In genomic region chr10:126962271-126962965, GRCm38 (mm10) we compare ENCODE assay signal across 8 mouse cellular contexts. TPM values are rescaled to one million over a fixed set of nuclear protein-coding genes. Genes with fewer than 3 reads are reported as not detected.
DNase-seq lines count a peak whose midpoint lies in the region; ATAC-seq and TF ChIP-seq lines count a peak whose summit lies in the region.

No protein-coding gene starts in this region.

- TF ChIP-seq CTCF in ES-Bruce4 (IDR thresholded peaks at IDR 0.05; ENCODE audit: low read depth, low read length) = no peak

- H3K4me1 ChIP-seq in ES-Bruce4 (ENCODE audit: control insufficient read depth, insufficient read depth, low read length) = peaks cover 2% of the 10 kb centered on the region
- peaks cover 35% of the 10 kb centered on the region for H3K4me1 ChIP-seq in embryonic facial prominence, embryonic 13.5 days
- peaks cover 20% of the 10 kb centered on the region for H3K4me1 ChIP-seq in heart, embryonic 16.5 days (ENCODE audit: control insufficient read depth, insufficient read depth, low read length)
- H3K4me1 ChIP-seq in lung, embryonic 16.5 days (replicated peaks; ENCODE audit: control insufficient read depth, insufficient read depth, low read length) = peaks cover 27% of the 10 kb centered on the region

- H3K4me3 ChIP-seq in ES-Bruce4 (ENCODE audit: low read depth, low read length) = peak overlapping the region; percentile 7; the same call in 1 of the 2 replicates
- no peak overlapping the region for H3K4me3 ChIP-seq in embryonic facial prominence, embryonic 13.5 days
- no peak overlapping the region for H3K4me3 ChIP-seq in heart, embryonic 16.5 days (ENCODE audit: low read length)
- 0 out of 2 replicates have a peak overlapping the region, but pooled peaks have one; percentile 6 for H3K4me3 ChIP-seq in lung, embryonic 16.5 days (ENCODE audit: low read length)

- no peak overlapping the region for H3K9ac ChIP-seq in ES-Bruce4 (ENCODE audit: low read depth, poor library complexity, severe bottlenecking)
- peak overlapping the region; percentile 55; the same call in 1 of the 2 replicates for H3K9ac ChIP-seq in embryonic facial prominence, embryonic 13.5 days
- H3K9ac ChIP-seq in heart, embryonic 16.5 days (ENCODE audit: low read length) = peak overlapping the region; percentile 18; the same call in 1 of the 2 replicates
- H3K9ac ChIP-seq in lung, embryonic 16.5 days (ENCODE audit: low read length) = peak overlapping the region; percentile 39

- H3K36me3 ChIP-seq in ES-Bruce4 (ENCODE audit: control insufficient read depth, insufficient read depth, low read length, poor library complexity, severe bottlenecking) = no peaks in the 10 kb centered on the region
- H3K36me3 ChIP-seq in embryonic facial prominence, embryonic 13.5 days = no peaks in the 10 kb centered on the region
- H3K36me3 ChIP-seq in heart, embryonic 16.5 days (ENCODE audit: control insufficient read depth, insufficient read depth) = no peaks in the 10 kb centered on the region
- H3K36me3 ChIP-seq in lung, embryonic 16.5 days (ENCODE audit: control insufficient read depth, insufficient read depth, low read length) = no peaks in the 10 kb centered on the region

- TF ChIP-seq EP300 in ES-Bruce4 (IDR thresholded peaks at IDR 0.05; ENCODE audit: insufficient read depth, low read depth, low read length) = no peak

- H3K9me3 ChIP-seq in ES-Bruce4 (replicated peaks; ENCODE audit: control insufficient read depth, insufficient read depth, low read length, poor library complexity, severe bottlenecking) = no peaks in the 10 kb centered on the region
- no peaks in the 10 kb centered on the region for H3K9me3 ChIP-seq in embryonic facial prominence, embryonic 13.5 days
- H3K9me3 ChIP-seq in heart, embryonic 16.5 days (replicated peaks; ENCODE audit: control insufficient read depth, low read length) = no peaks in the 10 kb centered on the region
- no peaks in the 10 kb centered on the region for H3K9me3 ChIP-seq in lung, embryonic 16.5 days (ENCODE audit: control insufficient read depth, low read length)

- no peak overlapping the region for H3K27ac ChIP-seq in ES-Bruce4 (ENCODE audit: insufficient read depth, low read length)
- peak overlapping the region; percentile 95 for H3K27ac ChIP-seq in embryonic facial prominence, embryonic 13.5 days
- H3K27ac ChIP-seq in heart, embryonic 16.5 days (ENCODE audit: low read length) = peak overlapping the region; percentile 81
- H3K27ac ChIP-seq in lung, embryonic 16.5 days (ENCODE audit: low read length) = peak overlapping the region; percentile 97

- ATAC-seq in embryonic facial prominence, embryonic 13.5 days (ENCODE audit: insufficient number of reproducible peaks, insufficient read depth, low FRiP score, low TSS enrichment, low read depth) = peak; percentile 54
- ATAC-seq in heart, embryonic 16.5 days (replicated peaks; ENCODE audit: extremely low read depth, insufficient read depth, low FRiP score) = peak; percentile 53
- ATAC-seq in lung, embryonic 16.5 days (ENCODE audit: low read depth) = peak; percentile 89

- 20% methylated on average over 15 of the region's 15 CpGs for WGBS in embryonic facial prominence, embryonic 13.5 days
- 27% methylated on average over 15 of the region's 15 CpGs for WGBS in heart, embryonic 16.5 days
- 20% methylated on average over 15 of the region's 15 CpGs for WGBS in lung, embryonic 16.5 days

- H3K4me2 ChIP-seq in embryonic facial prominence, embryonic 13.5 days = peak overlapping the region; percentile 37
- H3K4me2 ChIP-seq in heart, embryonic 16.5 days (ENCODE audit: low read depth, low read length) = peak overlapping the region; percentile 21; the same call in 1 of the 2 replicates
- H3K4me2 ChIP-seq in lung, embryonic 16.5 days (ENCODE audit: low read depth, low read length) = peak overlapping the region; percentile 43

- no peak for TF ChIP-seq POLR2A in ES-Bruce4 (IDR thresholded peaks at IDR 0.05; ENCODE audit: insufficient read depth, low read length)

- DNase-seq in adrenal gland, postnatal 10 days = peak; percentile 72
- DNase-seq in kidney, postnatal 14 days = peak; percentile 74
- peak; percentile 66 to 68 for DNase-seq in urinary bladder, postnatal 4 days (ENCODE audit: low spot score in 2 of 2)
- DNase-seq in frontal cortex, postnatal 10 days (ENCODE audit: low spot score in 2 of 2) = no peak

- no peaks in the 10 kb centered on the region for H3K27me3 ChIP-seq in ES-Bruce4 (ENCODE audit: control insufficient read depth, insufficient read depth, low read length, poor library complexity, severe bottlenecking)
- 0 out of 2 replicates have a peak, but pooled peaks cover 3% of the 10 kb centered on the region for H3K27me3 ChIP-seq in embryonic facial prominence, embryonic 13.5 days
- H3K27me3 ChIP-seq in heart, embryonic 16.5 days (ENCODE audit: control insufficient read depth, insufficient read depth, low read length) = no peaks in the 10 kb centered on the region
- no peaks in the 10 kb centered on the region for H3K27me3 ChIP-seq in lung, embryonic 16.5 days (ENCODE audit: control insufficient read depth, insufficient read depth, low read depth, low read length)

RNA-seq across cellular contexts. Expression of gene Ctdsp2, which starts 16.1 kb away (rescaled TPM):
- 60.9 and 62.0 TPM in 2 replicates for polyA plus RNA-seq in ES-Bruce4 (2011; ENCODE audit: insufficient read depth, insufficient read length, low read depth, missing spikeins)
- 100 to 1,000 TPM; 137 to 168 TPM for total RNA-seq in adrenal gland, postnatal 10 days (2021)
- polyA plus RNA-seq in embryonic facial prominence, embryonic 13.5 days (2015; fragmentation: Nextera tagmentation; extraction: Ambion mirVana) = 84.8 and 87.4 TPM in 2 replicates
- 38.2 and 41.8 TPM in 2 replicates for polyA plus RNA-seq in heart, embryonic 16.5 days (2015; fragmentation: Nextera tagmentation; extraction: Ambion mirVana)
- 66.2 and 72.0 TPM in 2 replicates for polyA plus RNA-seq in lung, embryonic 16.5 days (2015; fragmentation: Nextera tagmentation; extraction: Ambion mirVana)

RNA-seq across cellular contexts. Expression of gene Avil, which starts 38.1 kb away (rescaled TPM):
- 0.19 and 0.78 TPM in 2 replicates for polyA plus RNA-seq in ES-Bruce4 (2011; ENCODE audit: insufficient read depth, insufficient read length, low read depth, missing spikeins)
- 1 to 10 TPM in 1 of 2 experiments, under 1 TPM in 1; 0.72 to 2.1 TPM for total RNA-seq in adrenal gland, postnatal 10 days (2021)
- 0.58 and 0.97 TPM in 2 replicates for polyA plus RNA-seq in embryonic facial prominence, embryonic 13.5 days (2015; fragmentation: Nextera tagmentation; extraction: Ambion mirVana)
- polyA plus RNA-seq in heart, embryonic 16.5 days (2015; fragmentation: Nextera tagmentation; extraction: Ambion mirVana) = 0.27 and 0.84 TPM in 2 replicates
- polyA plus RNA-seq in lung, embryonic 16.5 days (2015; fragmentation: Nextera tagmentation; extraction: Ambion mirVana) = 0.20 and 0.33 TPM in 2 replicates

Comparison
In these comparisons a context has a peak if more than half of its experiments do, and no peak if none do; other contexts are left out.
1. H3K4me3 ChIP-seq: peak in ES-Bruce4 (single experiment) and lung, embryonic 16.5 days (single experiment); none in embryonic facial prominence, embryonic 13.5 days (single experiment) and heart, embryonic 16.5 days (single experiment).
2. DNase-seq: peak in adrenal gland, postnatal 10 days (single experiment), kidney, postnatal 14 days (single experiment) and urinary bladder, postnatal 4 days (2 of 2); none in frontal cortex, postnatal 10 days (0 of 2).
3. Peak in every context shown above with its lines, with median percentiles within 50 percentile points of each other: ATAC-seq and H3K4me2 ChIP-seq.